Mouse (Mus musculus) right cerebral cortex, postnatal 36 days (tissue): Measurements from ENCODE around the gene Smim14.
"Not testable (repeated sequence)": the region's sequence is repeated elsewhere in the genome, so short reads cannot be mapped to it uniquely, and the experiment has no call there.

ENCODE experiments used
- DNase-seq, 2 experiments: peaks; one replicate each; pipeline ENCODE4 v3.0.0; 2022; ENCODE audit warnings: low spot score in 2 of 2, mixed read lengths in 1 of 2

Smim14 gene

GRCm38 (mm10) chr5:65524831-65525230 is 12.2 kb downstream of the Smim14 start:
- DNase-seq, result no peak

- DNase-seq, result no peak
These were observed 15.2 kb downstream of the Smim14 start for GRCm38 (mm10) chr5:65521803-65522202.

- no peak for DNase-seq
These were observed 22.2 kb downstream of the Smim14 start for GRCm38 (mm10) chr5:65514635-65515278.

GRCm38 (mm10) chr5:65513506-65513905 is 23.5 kb downstream of the Smim14 start:
- DNase-seq, result no peak

- no peak for DNase-seq
These were observed 28.6 kb downstream of the Smim14 start for GRCm38 (mm10) chr5:65508395-65508794.

GRCm38 (mm10) chr5:65505786-65506185 is 31.2 kb downstream of the Smim14 start:
- no peak for DNase-seq

- DNase-seq, result no peak
These were observed 35.6 kb downstream of the Smim14 start for GRCm38 (mm10) chr5:65501407-65501806.

- no peak for DNase-seq
These were observed 36.8 kb downstream of the Smim14 start for GRCm38 (mm10) chr5:65500231-65500630.

GRCm38 (mm10) chr5:65492716-65493531 is 44.1 kb downstream of the Smim14 start, which contains the start of gene Gm43552:
Gm43552 (minus strand) TSS chr5:65492833.
- DNase-seq, result peak; percentile 95 to 96

- DNase-seq, result peak; percentile 32 to 48
These were observed 44.9 kb downstream of the Smim14 start for GRCm38 (mm10) chr5:65491767-65492715.

- DNase-seq, result no peak
These were observed 47.2 kb downstream of the Smim14 start for GRCm38 (mm10) chr5:65489830-65490229.

- DNase-seq, result no peak
These were observed 48.3 kb downstream of the Smim14 start for GRCm38 (mm10) chr5:65488725-65489124.

- no peak for DNase-seq
These were observed 49.6 kb downstream of the Smim14 start for GRCm38 (mm10) chr5:65487381-65487780.

GRCm38 (mm10) chr5:65486514-65486913 is 50.5 kb downstream of the Smim14 start:
- DNase-seq, result no peak

- DNase-seq, result no peak
These were observed 54.0 kb downstream of the Smim14 start for GRCm38 (mm10) chr5:65482996-65483395.

- DNase-seq, result no peak
These were observed 56.5 kb downstream of the Smim14 start for GRCm38 (mm10) chr5:65480511-65480910.

- no peak for DNase-seq
These were observed 57.1 kb downstream of the Smim14 start for GRCm38 (mm10) chr5:65479681-65480445.

GRCm38 (mm10) chr5:65478224-65478623 is 58.8 kb downstream of the Smim14 start:
- no peak for DNase-seq

- DNase-seq, result not testable (repeated sequence)
These were observed 60.2 kb downstream of the Smim14 start for GRCm38 (mm10) chr5:65476739-65477138.

- DNase-seq, result no peak
These were observed 61.2 kb downstream of the Smim14 start for GRCm38 (mm10) chr5:65475806-65476205.

- DNase-seq, result peak in 1 of 2 experiments; percentile 38
These were observed 67.2 kb downstream of the Smim14 start for GRCm38 (mm10) chr5:65469766-65470165.
